Comparison of ENCODE assay signal across 8 mouse cellular contexts in the genomic region with DNA sequence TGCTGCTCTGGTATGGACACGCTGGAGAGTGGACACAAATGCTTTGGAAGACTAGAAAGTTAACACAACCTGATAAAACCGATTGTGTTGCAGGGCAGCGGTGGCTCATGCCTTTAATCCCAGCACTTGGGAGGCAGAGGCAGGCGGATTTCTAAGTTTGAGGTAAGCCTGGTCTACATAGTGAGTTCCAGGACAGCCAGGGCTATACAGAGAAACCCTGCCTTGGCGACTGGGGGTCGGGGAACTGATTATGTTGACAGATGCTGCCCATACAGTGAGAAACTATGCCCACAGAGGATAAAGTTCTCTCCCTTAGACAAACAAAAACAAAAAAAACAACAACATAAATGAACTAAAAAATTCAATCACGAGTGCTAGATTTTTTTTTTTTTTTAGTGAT. TPM values are rescaled to one million over a fixed set of nuclear protein-coding genes. Genes with fewer than 3 reads are reported as not detected.
DNase-seq lines count a peak whose midpoint lies in the region; ATAC-seq lines count a peak whose summit lies in the region.

No protein-coding gene starts in this region.

- 43% methylated on average over 7 of the region's 7 CpGs for WGBS in kidney, embryonic 14.5 days
- WGBS in embryonic facial prominence, embryonic 11.5 days = 49% methylated on average over 7 of the region's 7 CpGs
- WGBS in hindbrain, embryonic 15.5 days = 37% methylated on average over 7 of the region's 7 CpGs
- WGBS in midbrain, embryonic 15.5 days = 39% methylated on average over 7 of the region's 7 CpGs

- peaks cover 9% of the 10 kb centered on the region; the same call in 1 of the 2 replicates for H3K36me3 ChIP-seq in kidney, embryonic 14.5 days (ENCODE audit: control insufficient read depth, insufficient read depth, low read length)
- no peaks in the 10 kb centered on the region; the same call in 1 of the 2 replicates for H3K36me3 ChIP-seq in embryonic facial prominence, embryonic 11.5 days (replicated peaks; ENCODE audit: control insufficient read depth, insufficient read depth, low read depth, low read length)
- H3K36me3 ChIP-seq in hindbrain, embryonic 15.5 days = peaks cover 8% of the 10 kb centered on the region; the same call in 1 of the 2 replicates
- H3K36me3 ChIP-seq in midbrain, embryonic 15.5 days (replicated peaks) = 0 out of 2 replicates have a peak, but pooled peaks cover 3% of the 10 kb centered on the region

- no peak overlapping the region for H3K27ac ChIP-seq in kidney, embryonic 14.5 days (ENCODE audit: low read depth, low read length)
- H3K27ac ChIP-seq in embryonic facial prominence, embryonic 11.5 days (replicated peaks; ENCODE audit: low read depth, low read length) = no peak overlapping the region
- peak overlapping the region; percentile 86 for H3K27ac ChIP-seq in hindbrain, embryonic 15.5 days (replicated peaks)
- H3K27ac ChIP-seq in midbrain, embryonic 15.5 days = peak overlapping the region; percentile 86

- H3K27me3 ChIP-seq in kidney, embryonic 14.5 days (ENCODE audit: control insufficient read depth, insufficient read depth, low read length) = no peaks in the 10 kb centered on the region
- no peaks in the 10 kb centered on the region for H3K27me3 ChIP-seq in embryonic facial prominence, embryonic 11.5 days (ENCODE audit: control insufficient read depth, insufficient read depth, low read length)
- no peaks in the 10 kb centered on the region for H3K27me3 ChIP-seq in hindbrain, embryonic 15.5 days
- H3K27me3 ChIP-seq in midbrain, embryonic 15.5 days (replicated peaks) = no peaks in the 10 kb centered on the region

- peak overlapping the region; percentile 86 for H3K9ac ChIP-seq in kidney, embryonic 14.5 days (ENCODE audit: low read depth, low read length)
- peak overlapping the region; percentile 90 for H3K9ac ChIP-seq in embryonic facial prominence, embryonic 11.5 days (replicated peaks; ENCODE audit: low read length)
- H3K9ac ChIP-seq in hindbrain, embryonic 15.5 days = peak overlapping the region; percentile 81
- H3K9ac ChIP-seq in midbrain, embryonic 15.5 days = peak overlapping the region; percentile 58

- H3K9me3 ChIP-seq in kidney, embryonic 14.5 days (ENCODE audit: control insufficient read depth, low read length) = no peaks in the 10 kb centered on the region
- no peaks in the 10 kb centered on the region for H3K9me3 ChIP-seq in embryonic facial prominence, embryonic 11.5 days (replicated peaks; ENCODE audit: control insufficient read depth, low read length)
- no peaks in the 10 kb centered on the region for H3K9me3 ChIP-seq in hindbrain, embryonic 15.5 days
- no peaks in the 10 kb centered on the region for H3K9me3 ChIP-seq in midbrain, embryonic 15.5 days

- ATAC-seq in kidney, embryonic 14.5 days (ENCODE audit: low FRiP score, low TSS enrichment) = no peak
- no peak for ATAC-seq in embryonic facial prominence, embryonic 11.5 days (replicated peaks; ENCODE audit: insufficient number of reproducible peaks, low FRiP score, low TSS enrichment, low read depth)
- peak; percentile 13; the same call in 1 of the 2 replicates for ATAC-seq in hindbrain, embryonic 15.5 days (ENCODE audit: low FRiP score, low read depth)
- ATAC-seq in midbrain, embryonic 15.5 days (replicated peaks) = peak; percentile 34

- H3K4me2 ChIP-seq in kidney, embryonic 14.5 days (replicated peaks; ENCODE audit: low read depth, low read length) = peak overlapping the region; percentile 78
- peak overlapping the region; percentile 48; the same call in 1 of the 2 replicates for H3K4me2 ChIP-seq in embryonic facial prominence, embryonic 11.5 days (ENCODE audit: low read depth, low read length)
- peak overlapping the region; percentile 75 for H3K4me2 ChIP-seq in hindbrain, embryonic 15.5 days
- H3K4me2 ChIP-seq in midbrain, embryonic 15.5 days = peak overlapping the region; percentile 66

- peaks cover 16% of the 10 kb centered on the region for H3K4me1 ChIP-seq in kidney, embryonic 14.5 days (ENCODE audit: control insufficient read depth, insufficient read depth, low read length)
- no peaks in the 10 kb centered on the region for H3K4me1 ChIP-seq in embryonic facial prominence, embryonic 11.5 days (ENCODE audit: control insufficient read depth, insufficient read depth, low read length)
- H3K4me1 ChIP-seq in hindbrain, embryonic 15.5 days (replicated peaks) = peaks cover 31% of the 10 kb centered on the region
- H3K4me1 ChIP-seq in midbrain, embryonic 15.5 days = peaks cover 33% of the 10 kb centered on the region

- peak overlapping the region; percentile 84 for H3K4me3 ChIP-seq in kidney, embryonic 14.5 days (ENCODE audit: low read length)
- peak overlapping the region; percentile 60 for H3K4me3 ChIP-seq in embryonic facial prominence, embryonic 11.5 days (ENCODE audit: low read depth, low read length)
- peak overlapping the region; percentile 76 for H3K4me3 ChIP-seq in hindbrain, embryonic 15.5 days
- peak overlapping the region; percentile 71 for H3K4me3 ChIP-seq in midbrain, embryonic 15.5 days

- no peak for DNase-seq in kidney, adult 8-10 months
- no peak for DNase-seq in embryonic facial prominence, embryonic 11.5 days (ENCODE audit: low spot score)
- DNase-seq in adipocyte (ENCODE audit: low spot score) = no peak
- DNase-seq in layer of hippocampus, postnatal 14 days (ENCODE audit: low spot score in 2 of 2) = no peak
- no peak for DNase-seq in spleen, adult 18-20 months

RNA-seq across cellular contexts. Expression of gene Ccdc34, which starts 0.5 kb away (rescaled TPM):
- polyA plus RNA-seq in kidney, embryonic 14.5 days (2014; fragmentation: Nextera tagmentation; extraction: Ambion mirVana) = 59.7 and 75.0 TPM in 2 replicates
- 53.3 and 66.1 TPM in 2 replicates for polyA plus RNA-seq in embryonic facial prominence, embryonic 11.5 days (2014; fragmentation: Nextera tagmentation; extraction: Ambion mirVana)
- polyA plus RNA-seq in hindbrain, embryonic 15.5 days (2015; fragmentation: Nextera tagmentation; extraction: Ambion mirVana) = 29.5 and 31.2 TPM in 2 replicates
- polyA plus RNA-seq in midbrain, embryonic 15.5 days (2015; fragmentation: Nextera tagmentation; extraction: Ambion mirVana) = 29.8 and 30.2 TPM in 2 replicates
- 10 to 100 TPM; 22.4 to 24.7 TPM for total RNA-seq in layer of hippocampus, postnatal 14 days (2021)

Comparison
In these comparisons a context has a peak if more than half of its experiments do, and no peak if none do; other contexts are left out.
1. ATAC-seq: peak in hindbrain, embryonic 15.5 days (single experiment) and midbrain, embryonic 15.5 days (single experiment); none in kidney, embryonic 14.5 days (single experiment) and embryonic facial prominence, embryonic 11.5 days (single experiment).
2. H3K27ac ChIP-seq: peak in hindbrain, embryonic 15.5 days (single experiment) and midbrain, embryonic 15.5 days (single experiment); none in kidney, embryonic 14.5 days (single experiment) and embryonic facial prominence, embryonic 11.5 days (single experiment).
3. Peak in every context shown above with its lines, with median percentiles within 50 percentile points of each other: H3K4me2 ChIP-seq, H3K4me3 ChIP-seq and H3K9ac ChIP-seq.